Mouse (Mus musculus) urinary bladder, postnatal 10 days (tissue): ENCODE data around the gene Gm20388.

Experiments
- DNase-seq: peaks from one replicate; pipeline ENCODE4 v3.0.0; 2022; ENCODE audit warnings: low spot score

The Gm20388 gene

DNA sequence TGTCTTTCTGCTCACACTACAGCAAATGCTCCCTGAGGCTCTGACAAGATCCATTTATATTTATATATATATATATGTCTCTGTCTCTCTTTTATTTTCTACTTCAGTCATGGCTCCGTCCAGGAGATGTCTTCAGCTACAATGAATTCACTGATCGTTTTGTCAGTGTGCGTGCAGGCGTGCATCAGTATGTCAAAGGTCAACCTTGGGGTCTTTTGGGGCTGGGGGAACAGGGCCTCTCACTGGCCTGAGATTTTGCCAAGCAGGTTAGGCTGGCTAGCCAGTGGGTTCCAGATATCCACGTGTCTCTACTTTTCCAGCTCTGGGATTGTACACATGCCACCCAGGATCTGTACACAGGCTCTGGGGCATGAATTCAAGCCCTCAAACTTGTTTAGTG lies 2992.4 kb downstream of the Gm20388 start:
- no peak for DNase-seq

GRCm38 (mm10) chr8:122904496-122904895 lies 2993.9 kb downstream of the Gm20388 start:
- no peak for DNase-seq

DNA sequence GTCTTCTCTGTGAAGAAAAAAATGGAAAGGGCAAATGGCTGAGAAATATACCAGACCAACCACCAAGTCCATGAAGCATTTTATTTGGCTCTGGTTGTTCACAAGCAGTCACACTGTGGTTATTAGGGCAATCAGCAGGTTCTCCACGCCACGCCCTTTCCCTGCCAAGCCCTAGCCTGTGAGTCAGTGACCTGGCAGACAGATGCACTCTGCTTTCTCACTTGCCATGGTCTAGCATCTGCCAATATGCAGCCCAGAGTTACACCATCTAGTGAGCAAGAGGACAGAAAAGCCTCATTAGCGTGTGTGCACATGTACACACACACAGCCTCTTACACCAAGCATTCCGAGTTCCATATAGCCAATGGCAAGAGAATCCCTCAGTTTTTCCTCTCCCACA lies 2994.7 kb downstream of the Gm20388 start:
- DNase-seq: no peak

DNA sequence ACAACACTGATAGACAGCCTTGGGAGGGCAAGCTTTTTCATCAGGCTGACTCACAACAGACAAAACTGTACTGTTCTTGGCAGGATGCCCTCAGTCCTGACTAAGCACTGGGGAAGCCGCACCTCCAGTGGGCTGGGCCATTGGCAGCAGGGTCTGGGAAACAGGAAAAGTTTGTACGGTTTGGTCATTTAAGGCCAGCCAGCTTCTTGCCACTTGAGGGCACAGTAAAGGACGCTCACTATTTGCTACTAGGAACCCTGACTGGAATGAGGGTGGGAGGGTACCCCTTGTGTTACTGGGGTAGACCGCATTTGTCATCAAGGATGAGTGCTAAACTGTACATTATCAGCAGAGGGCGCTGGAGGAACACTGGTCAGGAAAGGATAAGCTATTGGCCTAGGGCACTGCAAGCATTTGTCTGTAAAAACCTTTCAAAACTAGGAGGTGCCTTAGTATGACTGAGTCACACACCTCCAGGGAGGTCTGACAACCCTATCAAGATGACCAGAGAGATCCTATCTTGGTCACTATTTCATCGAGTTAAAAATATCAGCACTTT lies 2995.9 kb downstream of the Gm20388 start:
- DNase-seq: peak; percentile 64

DNA sequence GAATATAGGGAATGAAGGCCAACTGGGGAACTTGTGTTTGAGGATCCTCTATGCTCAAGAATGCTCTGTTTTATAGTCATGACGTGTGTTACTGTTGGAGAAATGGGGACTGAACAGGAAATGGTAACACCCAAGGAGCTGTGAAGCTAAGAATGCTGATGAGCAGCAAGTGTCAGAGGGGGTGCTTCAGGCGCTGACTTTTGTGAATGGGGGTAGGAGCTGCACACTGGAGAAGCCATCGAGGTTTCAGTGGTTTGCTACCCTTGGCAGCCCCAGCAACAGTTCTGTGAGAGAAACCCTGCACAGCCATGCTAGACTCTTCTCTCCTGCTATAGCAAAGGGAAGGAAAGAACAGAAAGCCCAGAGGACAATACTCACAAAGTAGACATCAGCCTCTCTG lies 3001.5 kb downstream of the Gm20388 start:
- no peak for DNase-seq

- no peak for DNase-seq
Observed at GRCm38 (mm10) chr8:122912871-122913270, 3002.2 kb downstream of the Gm20388 start.

DNA sequence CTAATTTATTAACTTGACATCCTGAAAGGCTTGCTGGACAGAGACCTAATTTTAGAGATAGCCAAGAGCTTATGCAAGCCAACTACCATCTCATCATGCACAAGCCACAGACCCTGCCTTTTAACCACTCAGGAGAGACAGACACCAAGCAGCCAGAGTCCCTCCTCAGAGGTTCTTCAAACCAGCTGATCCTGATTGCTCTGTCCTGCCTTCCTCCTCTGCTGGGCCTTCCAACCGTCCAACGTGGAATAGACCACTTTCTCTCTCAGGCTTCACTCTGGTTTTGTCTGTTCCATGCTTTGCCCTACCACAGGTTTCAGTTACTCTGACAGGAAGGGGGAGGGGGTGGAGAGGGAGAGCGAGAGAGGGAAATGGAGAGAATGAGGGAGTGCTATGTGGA lies 3006.1 kb downstream of the Gm20388 start:
- no peak for DNase-seq

GRCm38 (mm10) chr8:122917531-122918392 lies 3007.1 kb downstream of the Gm20388 start:
- no peak for DNase-seq

DNA sequence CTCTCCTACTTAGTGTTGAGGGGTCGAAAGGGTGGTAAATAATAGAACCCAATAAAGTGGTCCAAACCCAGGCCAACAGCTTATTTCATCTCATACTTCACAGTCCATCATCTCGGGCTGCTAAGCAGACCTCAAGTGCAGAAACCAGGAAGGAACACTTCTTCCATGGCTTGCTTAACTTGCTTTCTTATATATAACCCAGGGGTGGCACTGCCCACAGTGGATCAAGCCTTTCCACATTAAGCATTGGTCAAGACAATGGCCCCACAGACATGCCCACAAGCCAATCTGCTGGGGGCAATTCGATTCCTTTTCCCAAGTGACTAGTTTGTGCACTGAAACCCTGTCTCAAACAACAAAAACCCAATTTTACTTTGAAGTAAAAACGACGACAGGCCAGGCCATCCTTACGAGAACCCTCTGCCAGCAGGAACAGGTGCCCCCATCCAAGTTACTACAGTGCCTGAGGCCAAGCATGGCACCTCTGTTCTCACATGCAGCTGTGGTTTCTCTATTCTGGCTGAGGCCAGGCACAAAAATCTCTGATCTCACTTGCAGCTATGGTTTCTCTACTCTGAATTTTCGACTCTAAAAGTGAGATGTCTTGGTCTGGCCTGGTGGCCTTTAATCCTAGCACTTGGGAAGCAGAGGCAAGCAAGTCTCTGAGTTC lies 3007.9 kb downstream of the Gm20388 start:
- DNase-seq: no peak

- DNase-seq: no peak
Observed at GRCm38 (mm10) chr8:122920890-122921289, 3010.2 kb downstream of the Gm20388 start.

DNA sequence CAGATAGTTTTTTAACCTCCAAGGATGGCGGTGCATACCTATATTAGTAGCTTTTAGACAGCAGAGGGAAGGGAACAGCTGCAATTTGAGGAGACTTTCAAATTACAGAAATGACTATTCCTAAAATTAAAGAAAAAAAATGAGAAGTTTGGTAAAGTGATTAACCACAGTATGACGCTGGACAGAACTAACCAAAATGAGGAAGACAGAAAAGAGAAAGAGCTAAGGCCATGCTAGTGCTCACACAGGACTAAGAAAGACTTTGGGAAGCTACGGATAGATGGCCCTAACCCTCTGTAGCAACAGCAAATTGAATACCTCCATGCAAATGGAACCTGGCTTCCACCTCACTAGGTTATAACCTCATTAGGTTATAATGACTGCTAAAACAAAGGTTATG lies 3012.3 kb downstream of the Gm20388 start:
- no peak for DNase-seq

DNA sequence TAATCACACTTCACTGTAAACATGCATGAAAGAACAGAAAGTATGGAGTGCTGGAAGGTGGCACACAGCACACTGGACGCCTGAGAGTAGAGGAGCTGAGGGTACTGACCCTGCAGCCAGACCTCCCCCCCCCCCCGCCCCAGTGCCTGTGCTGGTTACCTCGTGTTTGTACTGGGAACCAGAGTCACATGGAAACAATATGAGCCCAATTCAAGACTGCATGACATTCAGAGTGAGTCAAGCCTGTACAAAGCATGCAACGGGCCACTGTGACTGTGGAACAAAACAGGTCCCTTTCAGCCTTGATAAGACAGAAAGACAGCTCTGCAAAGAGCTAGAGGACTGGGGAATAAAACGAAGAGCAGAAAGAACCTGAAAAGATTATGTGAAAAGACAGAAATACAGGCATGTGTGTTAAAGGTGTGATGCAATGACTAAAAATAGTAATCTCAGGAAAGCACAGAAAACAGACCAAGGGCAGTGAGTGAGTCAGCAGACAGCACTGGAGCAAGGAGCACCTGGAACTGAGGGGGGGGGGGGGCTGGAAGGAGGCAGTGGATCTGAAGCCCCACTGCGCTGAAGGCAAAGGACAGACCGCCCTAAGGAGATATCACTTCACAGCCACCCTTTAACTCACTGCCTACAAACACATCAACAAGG lies 3012.9 kb downstream of the Gm20388 start:
- no peak for DNase-seq

GRCm38 (mm10) chr8:122924091-122924490 lies 3013.4 kb downstream of the Gm20388 start:
- DNase-seq: no peak

DNA sequence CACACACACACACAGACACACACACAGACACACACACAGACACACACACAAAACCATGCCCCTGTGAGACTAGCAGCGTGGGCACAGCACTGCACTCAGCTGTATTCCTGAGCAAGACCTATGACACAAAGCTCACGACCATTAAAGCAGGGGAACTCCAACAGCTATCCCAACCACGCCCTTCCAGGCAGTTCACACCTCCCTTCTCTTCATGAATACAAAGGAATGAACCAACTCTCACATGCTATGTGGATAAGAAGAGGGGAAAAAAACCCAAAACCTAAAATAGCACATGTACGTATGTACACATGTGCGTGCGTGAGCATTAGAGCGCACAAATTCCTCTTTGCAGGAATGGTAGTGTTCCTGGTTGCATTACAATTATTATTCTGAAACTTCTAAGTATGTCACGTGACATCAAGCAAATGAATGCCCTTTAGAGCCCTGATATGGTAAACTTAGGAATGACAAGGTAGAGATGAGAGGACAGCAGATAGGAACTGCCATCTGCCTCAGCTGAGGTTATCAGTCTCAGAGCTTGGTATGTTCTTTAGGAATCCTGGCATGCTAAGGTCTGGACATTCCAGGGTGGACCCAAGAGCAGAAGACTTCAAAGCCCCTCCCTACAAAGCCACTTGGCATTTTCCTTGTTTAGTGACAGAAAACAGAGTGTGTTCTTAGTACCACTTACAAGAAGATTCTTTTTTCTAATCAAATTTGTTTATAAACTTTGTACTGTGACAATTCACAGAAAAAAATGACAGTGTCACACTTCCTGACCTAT lies 3015.5 kb downstream of the Gm20388 start:
- DNase-seq: no peak

DNA sequence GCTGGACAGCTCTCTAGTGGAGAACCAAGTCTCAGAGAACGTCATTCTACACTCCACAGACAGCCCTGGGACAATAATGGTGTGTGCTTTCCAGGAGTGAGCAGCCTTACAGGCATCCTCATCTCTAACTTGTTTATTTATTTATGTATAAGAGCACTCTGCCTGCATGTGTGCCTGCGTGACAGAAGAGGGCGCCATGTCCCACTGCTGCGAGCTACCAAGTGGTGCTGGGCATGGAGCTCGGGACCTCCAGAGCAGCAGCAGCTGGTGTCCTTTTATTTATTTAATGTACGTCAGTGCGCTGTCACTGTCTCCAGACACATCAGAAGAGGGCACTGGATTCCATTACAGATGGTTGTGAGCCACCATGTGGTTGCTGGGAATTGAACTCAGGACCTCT lies 3016.1 kb downstream of the Gm20388 start:
- no peak for DNase-seq

DNA sequence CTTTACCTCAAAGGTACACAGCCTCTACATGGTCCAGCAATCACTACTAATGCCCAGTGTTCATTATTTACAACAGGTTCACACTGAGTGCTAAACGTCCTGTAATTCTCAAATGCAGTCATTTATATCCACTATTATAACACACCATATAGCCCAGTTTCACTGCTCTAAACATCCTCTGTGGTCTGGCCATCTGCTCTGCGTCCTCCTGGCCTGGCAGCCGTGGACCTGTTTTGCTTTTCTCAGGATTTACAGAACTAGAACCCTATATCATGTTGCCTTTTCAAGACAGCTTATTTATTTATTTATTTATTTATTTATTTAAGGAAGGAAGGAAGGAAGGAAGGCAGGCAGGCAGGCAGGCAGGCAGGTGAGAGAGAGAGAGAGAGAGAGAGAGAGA lies 3017.2 kb downstream of the Gm20388 start:
- no peak for DNase-seq

GRCm38 (mm10) chr8:122928631-122929224 lies 3018.1 kb downstream of the Gm20388 start:
- DNase-seq: no peak

DNA sequence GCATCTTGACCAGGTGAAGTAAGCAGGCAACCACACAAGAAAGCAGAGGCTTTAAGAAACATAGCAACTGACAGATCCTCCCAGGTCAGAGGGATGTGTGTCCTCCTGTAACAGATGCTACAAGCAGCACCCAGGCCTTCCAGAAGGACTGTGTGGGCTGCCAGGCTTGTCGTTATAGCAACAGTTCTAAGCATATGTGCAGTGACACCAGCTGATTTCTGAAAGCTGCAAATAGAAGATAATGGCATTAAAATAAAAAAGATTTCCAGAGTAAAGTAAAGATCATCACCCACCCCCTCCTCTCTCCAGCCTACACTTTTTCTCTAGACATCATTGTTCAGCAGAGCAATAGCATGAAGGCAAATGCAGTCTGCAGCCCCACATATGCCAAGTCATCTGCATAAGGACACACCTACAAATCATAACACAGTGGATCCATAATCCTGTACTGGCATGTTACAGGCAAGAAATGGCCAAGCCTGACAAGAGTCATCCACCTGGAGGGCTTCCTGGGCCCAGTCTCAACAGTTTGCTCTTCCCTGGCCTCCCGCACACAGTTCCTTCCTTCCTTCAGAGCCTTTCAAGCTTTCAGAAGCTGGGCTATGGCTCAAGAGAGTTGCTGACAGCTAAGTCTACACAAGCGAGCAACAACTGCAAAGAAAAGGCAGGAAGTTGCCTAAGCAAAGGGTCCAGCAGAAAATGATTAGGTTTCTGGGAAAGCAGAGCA lies 3021.4 kb downstream of the Gm20388 start:
- no peak for DNase-seq

- DNase-seq: no peak
Observed at GRCm38 (mm10) chr8:122932561-122932959, 3021.9 kb downstream of the Gm20388 start.

- no peak for DNase-seq
Observed at GRCm38 (mm10) chr8:122933973-122934372, 3023.3 kb downstream of the Gm20388 start.

- no peak for DNase-seq
Observed at GRCm38 (mm10) chr8:122935118-122935517, 3024.5 kb downstream of the Gm20388 start.
